Mouse (Mus musculus) cerebellum, adult 11-12 months (tissue): ENCODE results near the gene Gatd1.
A peak's percentile ranks its signal among the peaks of the same experiment; 100 is the strongest.

ENCODE experiments used
- DNase-seq: peaks from one replicate; pipeline ENCODE4 v3.0.0; 2022

The Gatd1 gene

DNA sequence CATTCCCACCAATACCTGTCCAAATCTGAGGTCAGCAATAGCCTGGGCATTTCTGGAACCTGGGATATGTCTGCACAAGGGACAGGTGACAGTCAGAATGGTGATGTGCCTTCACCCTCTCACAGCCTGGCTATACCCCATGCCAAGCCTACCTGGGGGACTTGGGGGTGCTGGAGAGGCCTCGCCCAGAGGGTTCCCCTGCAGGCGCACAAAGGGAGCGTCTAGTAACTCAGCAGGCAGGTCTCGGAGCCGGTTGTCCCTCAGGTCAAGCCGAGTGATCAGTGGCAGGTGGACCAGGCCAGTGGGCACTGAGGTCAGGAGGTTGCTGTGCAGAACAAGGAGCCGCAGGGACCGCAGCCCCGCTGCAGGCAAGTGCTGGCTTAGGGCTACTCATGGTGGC is 27.5 kb upstream of the Gatd1 start:
- DNase-seq = peak; percentile 60

DNA sequence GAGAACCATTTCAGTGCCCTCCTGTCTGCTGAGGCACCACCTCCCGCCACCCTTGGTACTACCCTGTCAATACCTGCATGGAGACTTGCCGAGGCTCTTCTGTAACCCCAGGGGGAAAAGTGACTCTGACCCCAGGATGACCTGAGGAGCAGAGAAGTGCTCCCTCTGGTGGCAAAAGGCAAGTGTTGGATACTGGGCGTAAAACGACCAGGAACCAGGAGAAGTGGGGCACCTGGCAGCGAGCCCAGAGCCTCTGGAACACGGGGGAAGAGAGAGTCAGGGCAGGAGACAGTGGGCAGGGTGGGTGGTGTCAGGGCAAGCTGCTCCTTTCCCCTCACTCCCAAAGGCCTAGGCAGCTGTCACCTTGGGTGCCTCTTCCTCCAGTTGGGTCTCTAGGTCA is 26.7 kb upstream of the Gatd1 start:
- DNase-seq = peak; percentile 83

DNA sequence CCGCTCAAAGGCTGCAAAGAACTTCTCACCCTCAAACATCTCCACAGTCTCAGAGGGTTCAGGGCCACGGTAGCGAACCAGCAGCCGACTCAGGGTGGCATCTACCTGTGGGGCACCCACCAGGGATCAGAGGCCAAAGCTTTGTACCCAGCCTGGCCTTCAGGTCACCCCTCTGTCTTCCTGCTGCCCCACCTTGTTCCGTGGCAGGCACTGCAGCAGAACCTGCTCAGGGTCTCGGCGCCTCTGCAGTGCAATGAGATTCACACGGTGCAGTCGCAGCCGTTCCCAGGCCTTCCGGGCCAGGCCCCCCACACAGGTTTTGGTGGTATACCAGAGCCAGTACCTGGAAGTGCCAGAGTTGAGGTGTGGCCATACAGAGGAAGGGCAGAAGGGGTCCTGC is 25.9 kb upstream of the Gatd1 start:
- DNase-seq = peak; percentile 70

DNA sequence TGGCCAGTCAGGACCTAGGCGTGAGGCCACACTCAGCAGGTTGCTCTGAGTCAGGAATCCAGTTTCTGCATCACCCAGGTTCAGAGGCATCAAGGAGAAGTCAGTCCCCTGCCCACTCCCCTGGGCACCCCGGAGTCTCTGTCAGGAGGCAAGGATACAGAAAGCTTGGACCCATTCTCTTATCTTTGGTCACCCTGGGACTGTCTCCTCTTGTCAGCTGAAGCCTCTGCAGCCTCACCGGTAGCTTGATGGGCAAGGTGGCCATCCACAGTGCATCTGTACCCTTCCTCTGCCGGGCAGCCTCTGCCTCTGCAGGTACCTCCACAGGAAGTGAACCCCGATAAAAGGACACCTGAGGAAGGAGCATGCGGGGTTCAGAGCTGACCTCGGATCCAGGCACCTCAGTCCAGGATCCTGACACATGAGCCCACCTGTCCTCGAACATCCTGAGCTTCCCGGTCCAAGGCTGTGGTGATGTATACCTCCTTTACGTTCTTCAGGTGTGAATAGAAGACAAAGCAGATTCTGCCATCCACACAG is 25.3 kb upstream of the Gatd1 start:
- DNase-seq = peak; percentile 61

DNA sequence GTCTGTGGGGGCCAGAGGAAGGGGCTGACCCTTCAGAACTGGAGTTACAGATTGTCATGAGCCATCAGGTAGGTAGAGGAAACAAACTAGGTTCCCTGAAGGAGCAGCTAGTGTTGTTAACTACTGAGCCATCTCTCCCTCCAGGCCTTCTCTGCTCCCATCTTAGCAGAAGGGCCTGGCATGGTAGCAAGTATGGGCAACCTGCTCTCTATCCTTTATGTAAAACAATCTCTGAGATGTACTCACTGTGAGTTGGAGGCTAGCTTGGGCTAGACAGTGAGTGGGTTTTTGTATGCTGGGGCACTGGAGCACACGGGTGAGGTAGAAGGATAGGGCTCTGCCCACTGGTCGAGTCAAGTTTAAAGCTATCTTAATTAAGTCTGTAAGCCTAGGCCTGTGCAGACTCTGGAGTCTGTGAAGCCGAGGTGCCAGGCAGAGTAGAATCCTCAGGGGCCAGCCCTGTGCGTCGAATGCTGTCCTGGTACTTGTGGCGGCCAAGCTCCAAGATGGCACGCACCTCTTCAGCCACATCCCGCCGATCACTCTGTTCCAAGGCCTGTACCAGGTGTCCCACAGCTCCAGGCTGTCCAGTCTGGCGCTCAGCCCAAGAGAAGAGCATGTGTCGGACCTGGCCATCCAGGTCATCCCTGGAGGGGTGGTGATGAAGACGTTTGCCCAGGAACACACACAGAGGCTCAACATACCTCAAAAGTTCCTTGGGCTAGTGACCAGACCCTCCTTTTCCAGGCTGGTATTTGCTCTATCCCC is 24.4 kb upstream of the Gatd1 start:
- peak; percentile 94 for DNase-seq

DNA sequence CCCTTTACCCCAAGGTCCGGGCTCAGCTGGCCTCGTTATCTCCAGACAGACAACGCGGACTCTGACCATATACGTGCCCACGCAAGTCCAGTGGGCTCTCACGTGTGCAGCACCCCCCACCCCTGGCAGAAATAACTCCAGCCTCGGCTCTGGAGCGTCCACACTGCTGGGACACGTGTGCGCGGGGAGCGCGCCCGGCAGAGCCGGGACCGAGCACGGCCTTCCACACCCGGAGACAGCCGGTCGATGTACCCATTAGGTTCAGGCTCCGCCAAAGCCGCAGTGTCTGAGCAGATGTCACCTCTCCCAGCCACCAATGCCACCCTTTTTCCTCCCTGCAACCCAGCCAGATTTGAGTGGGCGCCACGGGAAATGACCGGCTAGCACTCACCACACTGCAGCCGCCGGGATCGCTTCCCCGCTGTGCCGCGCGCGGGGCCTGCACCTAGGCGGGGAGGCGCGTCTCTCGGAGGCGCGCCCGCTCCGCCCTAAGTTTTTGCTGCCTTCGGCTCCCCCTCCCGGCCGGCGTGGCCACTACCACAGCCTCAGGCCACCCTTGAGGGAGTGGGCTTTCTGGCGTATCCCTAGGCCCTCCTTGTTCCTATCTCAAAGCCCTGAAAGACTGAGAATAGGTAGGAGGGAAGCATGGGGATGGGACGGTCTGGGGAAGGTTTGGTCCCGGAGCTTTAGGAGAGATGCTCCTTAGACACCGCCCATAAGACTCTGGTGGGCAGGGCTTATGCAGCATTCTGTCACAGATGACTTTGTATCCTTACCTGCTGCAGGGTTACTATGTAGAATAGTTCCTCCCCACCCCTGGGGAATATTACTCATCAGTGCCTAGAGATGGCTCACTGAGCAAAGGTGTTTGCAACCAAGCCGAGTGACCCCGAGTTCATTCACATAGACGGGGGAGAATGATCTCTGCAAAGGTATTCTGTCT is 23.5 kb upstream of the Gatd1 start, which contains the start of gene Slc25a22:
TSS of gene Slc25a22 (minus strand) at position 715 of the 943 bp plus-strand sequence.
- peak; percentile 88 for DNase-seq

DNA sequence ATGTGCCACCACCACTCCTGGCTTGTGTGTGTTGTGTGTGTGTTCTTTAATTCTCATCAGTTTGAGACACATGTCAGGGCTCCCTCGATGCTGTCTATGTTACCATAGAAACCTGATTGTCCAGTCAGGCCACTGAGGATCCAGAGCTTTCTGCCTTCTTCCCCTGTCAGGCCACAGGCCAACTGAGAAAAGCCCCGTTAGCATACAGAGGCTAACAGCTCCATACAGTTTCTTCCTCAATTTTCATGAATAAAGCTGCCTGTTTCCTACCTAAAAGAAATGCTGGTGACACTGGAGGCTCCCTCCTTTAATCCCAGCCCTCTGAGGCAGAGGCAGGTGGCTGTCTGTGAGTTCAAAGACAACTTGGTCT is 22.6 kb upstream of the Gatd1 start:
- DNase-seq = peak; percentile 48

DNA sequence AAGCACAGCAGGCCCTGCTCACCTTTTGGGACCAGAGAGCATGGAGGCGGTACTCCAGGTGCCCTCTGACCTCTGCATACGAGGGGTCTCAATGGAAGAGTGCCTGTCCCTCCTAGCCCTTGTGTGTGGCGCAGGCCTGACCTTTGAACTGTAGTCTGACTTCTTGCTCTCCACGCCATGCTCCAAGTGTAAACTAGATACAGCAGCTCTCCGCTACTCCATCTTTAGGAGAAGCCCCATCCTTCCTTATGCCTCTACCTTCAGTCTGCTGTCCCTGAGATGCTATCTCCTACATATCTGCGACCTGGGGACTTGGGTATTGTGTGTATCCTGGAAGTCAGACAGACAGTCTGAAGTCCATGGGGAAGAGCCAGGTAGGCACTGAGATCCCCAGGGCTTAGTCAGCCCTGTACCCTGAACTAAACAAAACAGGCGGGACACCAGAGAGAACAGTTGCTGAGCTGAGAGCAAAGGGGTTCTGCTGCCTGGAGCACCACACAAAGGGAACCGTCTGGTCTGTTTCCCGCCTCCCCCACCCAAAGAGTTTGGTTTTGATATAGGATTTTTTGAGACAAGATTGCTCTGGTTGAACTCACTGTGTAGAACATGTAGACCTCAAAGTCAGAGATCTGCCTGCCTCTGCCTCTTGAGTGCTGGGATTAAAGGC is 22.1 kb upstream of the Gatd1 start:
- peak; percentile 77 for DNase-seq

DNA sequence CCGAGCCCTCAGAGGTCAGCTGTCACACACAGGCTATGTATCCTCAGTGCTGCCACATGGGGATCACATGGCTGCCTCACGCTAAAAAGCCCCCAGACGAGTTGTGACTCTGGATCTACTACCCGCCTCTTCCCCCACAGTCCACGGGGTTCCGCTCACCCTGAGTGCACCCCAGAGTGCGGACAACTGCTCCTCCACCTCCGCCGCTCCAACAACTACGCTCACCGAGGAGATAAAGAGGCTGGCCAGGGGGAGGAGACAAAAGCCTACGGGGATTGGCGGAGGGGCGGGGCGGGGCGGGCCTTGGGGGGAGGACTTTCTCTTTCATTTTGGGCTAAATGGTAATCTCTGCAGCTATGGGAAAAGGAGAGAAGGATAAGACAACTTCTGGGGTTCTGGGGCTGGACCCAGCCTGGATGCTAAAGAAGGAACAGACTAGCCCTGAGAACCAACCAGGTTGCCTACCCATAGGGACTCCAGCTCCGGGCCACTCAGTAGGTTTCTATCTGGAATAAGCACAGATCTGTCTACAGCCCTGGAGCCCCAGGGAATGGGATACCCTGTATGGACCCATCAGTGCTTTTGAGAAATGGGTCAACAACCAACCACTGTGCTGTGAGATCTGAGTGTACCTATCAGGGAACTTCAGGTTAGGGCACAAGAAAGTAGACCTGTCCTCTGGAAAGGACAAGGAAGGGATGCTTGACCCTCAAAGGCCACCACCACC is 21.4 kb upstream of the Gatd1 start:
- peak; percentile 84 for DNase-seq

DNA sequence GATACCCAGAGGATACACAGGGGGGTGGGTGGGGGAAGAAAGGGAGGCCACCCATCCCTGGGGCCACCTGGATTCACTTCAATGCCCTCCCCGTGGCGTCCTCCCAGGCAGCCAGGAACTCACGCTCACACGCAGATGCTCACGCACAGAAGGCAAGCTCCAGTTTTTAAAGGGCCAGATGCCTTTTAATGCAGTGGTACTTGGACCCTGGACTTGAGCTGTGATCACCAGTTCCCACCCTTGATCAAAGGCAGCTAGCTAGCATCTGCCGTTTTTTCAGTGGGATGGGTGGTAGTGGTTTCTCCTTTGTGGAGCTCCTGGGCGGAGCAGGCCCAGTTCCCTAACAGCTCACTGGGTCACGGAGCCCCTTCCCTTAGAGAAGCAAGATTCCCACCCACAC is 20.5 kb upstream of the Gatd1 start:
- DNase-seq = peak; percentile 88

DNA sequence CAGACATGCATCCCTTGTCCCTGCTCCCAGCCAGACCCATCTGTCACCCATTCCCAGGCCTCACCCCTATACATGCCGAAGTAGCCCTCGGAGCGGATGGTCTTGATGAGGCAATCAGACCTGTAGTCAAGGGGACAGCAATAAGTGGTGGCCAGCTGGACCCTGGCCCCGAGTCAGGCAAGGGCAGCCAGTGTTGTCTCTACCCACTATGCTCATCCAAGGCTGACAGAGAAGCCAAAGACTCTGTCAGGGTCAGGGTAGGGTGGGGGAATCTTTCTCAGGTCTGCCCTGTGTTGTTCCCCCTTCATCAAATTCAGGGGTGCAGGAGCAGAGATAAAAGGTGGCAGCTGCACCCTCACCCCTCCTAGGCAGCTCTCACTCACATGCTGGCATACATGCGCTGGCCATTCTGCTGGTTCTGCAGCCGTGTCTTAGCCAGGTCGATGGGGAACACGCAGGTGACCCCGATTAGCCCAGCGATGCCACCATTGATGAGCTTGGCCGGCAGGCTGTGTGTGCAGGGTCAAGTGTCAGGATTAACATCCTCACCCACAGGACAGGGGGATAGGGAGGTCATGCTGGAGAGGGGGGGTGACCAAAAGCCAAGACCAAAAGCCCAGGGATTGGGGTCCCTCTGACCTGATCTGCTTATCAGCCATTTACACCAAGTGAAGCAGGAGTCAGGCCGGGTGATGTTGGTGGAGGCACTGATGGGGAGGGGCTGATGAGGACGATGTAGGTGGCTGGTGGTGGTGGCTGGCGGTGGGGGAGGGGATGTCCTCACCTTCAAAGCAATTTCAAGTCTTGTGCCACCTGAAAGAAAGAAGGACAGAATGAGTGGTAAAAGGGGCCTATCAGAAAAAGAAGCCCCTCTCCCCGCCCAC is 19.8 kb upstream of the Gatd1 start:
- peak; percentile 83 for DNase-seq

DNA sequence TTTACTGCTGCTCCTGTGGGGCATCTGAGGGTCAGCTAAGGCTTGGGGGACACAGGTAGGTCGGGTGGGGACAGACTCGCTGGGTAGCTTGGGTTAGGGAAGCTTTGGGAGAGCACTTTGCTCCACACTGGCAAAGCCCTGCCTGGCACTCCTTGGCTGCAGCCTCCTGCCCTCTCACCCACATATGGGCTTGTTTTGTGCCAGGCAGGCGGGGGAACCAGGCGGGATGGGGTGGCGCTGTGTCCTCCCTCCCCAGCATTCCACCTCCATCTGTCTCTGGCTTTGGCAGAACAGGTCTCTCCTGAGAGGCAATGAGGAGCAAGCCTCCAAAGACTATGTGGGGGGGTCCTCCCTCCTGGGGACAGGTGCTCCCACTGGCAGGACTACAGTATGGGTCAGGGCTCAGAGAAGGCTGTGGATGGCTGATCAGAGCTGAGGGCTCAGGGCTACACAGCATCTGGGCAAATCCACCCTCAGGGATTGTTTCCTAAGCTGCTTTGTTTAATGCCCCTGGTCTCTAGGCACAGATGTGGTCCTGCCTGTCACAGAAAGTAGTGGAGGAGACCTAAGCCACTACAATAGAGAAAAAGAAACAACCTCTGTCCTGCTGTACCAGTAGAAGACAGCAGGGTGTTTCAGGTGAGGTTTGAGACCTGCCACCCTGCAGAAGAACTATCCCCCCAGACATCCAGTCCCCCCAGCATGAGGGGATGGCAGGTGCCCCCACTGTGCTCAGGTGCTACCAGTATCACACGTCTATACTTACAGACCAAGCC is 19.0 kb upstream of the Gatd1 start:
- DNase-seq = peak; percentile 98

DNA sequence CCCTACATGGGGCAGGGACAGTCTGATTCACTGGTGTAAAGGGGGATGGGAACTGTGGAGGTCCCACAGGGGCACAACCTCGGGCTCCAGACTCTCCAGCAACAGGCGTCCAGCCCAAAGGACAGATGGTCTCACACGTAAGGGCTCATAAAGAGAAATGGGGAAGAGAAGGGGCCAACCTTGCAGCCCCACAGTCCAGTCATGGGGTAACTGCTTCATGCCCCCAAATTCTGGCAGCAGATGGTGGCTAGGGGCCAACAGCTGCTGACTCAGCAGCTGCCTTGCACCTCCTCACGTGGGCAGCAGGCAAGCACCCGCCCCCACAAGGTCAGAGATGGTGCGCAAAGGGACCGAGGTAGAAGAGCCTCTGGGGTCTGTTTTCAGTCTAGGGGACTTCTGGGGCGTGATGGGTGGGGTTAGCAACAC is 18.3 kb upstream of the Gatd1 start:
- peak; percentile 86 for DNase-seq

DNA sequence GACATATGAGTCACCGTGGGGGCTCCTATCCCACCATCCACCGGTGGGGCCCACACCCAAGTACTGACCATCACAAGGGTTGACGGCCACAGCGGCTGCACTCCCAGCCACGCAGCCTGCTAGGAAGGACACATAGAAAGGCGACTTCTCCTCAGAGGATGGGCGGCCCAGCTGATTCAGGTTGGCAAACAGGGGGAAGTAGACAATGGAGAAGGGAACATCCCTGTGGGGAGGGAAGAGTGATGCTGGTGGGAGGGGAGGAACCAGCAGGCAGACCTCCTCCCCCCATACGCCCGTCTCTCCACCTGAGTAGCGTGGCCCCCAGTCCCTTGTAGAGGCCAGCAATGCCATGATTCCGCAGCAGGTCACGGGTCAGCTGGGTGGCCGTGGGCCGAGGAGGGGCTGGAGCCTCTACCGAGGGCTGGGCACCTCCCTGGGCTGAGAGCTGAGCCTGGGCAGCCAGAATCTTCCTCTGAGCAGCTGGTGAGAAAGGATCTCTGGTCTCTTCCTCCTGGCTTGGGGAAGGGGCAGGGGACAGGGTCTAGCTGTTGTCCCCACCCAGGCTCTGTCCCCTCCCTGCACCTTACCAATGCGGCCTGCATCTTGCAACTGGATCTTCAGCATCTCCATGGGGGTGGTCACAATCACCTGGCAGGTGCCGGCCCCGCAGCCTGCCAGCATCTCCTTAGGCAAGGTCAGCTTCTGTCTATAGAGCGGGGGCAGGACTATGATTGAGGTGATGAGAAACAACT is 17.7 kb upstream of the Gatd1 start:
- DNase-seq = peak; percentile 73

DNA sequence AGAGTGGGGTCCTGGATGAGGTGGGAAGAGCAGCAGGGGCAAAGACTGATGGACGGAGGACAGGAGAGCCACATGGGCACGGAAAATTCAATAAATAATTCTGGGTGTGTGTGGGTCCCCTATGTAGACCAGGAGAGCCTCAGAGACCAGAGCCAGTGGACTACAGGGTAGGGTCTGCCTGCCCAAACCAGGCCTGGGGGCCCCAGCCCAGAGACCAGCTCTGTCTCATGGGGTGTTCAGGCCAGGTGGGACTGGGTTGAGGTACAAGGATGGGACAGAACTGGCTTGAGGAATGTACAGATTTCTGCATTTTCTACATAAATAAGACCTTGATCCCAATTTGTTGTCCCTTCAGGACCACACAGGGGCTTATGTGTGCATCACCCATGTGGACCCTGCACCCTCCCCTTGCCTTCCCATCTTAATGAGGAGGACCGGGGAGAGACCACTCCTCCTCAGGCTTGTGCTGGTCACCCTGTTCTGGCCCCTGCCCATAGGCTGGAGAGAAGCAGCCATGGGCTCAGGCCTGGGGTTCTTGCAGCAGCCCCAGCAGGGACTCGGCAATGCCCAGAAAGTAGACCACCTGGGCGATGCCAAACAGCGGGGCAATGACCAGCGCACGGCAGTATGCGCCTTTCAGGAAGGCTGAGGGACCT is 16.8 kb upstream of the Gatd1 start:
- DNase-seq = peak; percentile 71

DNA sequence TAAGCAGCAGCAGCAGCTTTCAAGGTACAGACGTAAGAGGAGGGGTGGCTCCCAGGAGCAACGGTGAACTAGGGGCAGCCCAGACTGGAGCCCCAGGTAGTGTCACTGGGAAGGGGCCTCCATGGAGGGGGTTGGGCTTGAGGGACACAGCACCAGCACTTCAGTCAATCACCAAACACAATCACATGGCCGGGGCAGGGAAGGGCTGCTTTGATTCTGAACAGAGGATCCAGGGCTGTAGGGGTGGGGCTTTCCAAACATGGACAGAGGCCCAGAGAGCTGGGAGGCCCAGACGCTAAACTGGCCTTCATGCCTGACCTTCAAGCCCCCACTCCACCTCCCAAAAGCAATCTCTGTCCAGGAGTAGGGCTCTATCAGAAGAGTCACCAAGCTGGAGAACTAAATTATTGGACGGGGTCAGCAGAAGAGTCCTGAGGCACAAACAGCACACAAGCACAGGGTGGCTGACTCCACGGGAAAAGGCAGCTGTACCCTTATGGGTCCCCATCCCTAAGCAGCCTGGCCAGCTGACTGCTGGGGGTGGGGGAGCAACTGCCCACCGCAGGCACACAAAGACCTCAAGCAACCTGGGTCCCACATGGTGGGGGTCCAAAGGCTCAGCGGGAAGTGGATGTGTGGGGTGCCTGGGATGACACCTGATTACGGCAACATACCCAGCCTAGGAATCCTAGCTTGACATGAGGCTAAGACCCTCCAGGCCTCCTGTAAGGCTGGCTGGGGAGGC is 16.1 kb upstream of the Gatd1 start:
- DNase-seq = peak; percentile 77

DNA sequence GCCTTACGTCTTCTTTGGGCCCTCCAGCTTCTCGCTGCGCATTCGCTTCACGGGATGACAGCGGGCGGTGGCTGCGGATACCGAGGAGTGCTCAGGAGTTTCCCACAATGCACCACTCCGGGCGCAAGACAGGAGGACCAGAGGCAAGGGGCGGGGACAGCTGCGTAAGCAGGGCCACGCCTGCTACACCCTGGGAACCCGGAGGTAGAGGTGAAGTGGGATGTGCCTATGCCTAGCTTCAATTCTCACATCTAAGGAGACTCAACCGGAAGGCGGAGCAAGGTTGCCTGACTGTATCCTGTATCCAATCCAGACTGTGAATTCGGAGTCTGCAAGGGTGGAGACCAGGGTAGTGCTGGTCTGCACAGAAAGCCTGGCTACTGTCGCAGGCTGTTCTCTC is 15.4 kb upstream of the Gatd1 start, which contains the start of gene Cend1:
TSS of gene Cend1 (minus strand) at position 182 of the 400 bp plus-strand sequence.
- peak; percentile 95 for DNase-seq

DNA sequence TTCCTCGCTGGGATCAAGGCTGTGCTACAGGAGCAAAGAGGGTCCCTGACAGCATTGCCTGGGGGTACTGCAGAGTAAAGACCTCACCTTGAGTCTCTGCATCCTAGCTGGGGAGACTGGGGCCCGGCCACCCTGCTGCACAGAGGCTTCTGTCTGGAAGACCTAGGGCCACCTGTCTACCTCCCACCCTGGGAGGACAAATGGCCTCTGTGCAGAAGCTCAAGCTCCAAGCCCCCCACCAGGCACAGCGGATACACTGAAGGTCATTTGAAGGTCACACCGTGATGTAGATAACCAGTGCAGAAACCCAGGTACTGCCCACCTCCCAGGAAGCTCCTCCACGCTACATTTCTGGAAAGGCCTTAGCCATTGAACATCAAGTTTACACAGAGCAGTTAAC is 14.8 kb upstream of the Gatd1 start:
- peak; percentile 64 for DNase-seq
